Mouse (Mus musculus) urinary bladder, postnatal 25 days (tissue): ENCODE measurements around the gene Slain1.

Source experiments
- DNase-seq: peaks from one replicate; pipeline ENCODE4 v3.0.0; 2022; ENCODE audit warnings: low spot score

Slain1 gene

GRCm38 (mm10) chr14:103649896-103650334, at the start of gene Slain1:
Slain1 (plus strand) TSS chr14:103650228.
- DNase-seq = peak; percentile 62

DNA sequence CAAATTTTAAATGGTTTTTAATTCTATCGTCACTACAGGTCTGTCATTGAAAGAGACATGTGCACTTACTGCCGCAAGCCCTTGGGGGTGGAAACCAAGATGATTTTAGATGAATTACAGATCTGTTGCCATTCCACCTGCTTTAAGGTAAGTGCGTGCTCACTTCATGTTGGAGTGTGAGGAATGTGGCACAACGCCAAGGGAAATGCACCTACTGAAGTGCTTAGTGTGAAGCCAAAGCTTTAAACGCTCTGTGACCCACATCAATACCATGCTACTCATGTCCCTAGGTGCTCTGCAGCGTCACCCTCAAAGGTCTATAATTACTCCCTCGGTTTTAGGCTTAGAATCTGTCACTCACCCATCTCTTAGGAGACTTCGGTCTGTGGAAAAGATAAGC, 42.0 kb upstream of the Slain1 start:
- no peak for DNase-seq

DNA sequence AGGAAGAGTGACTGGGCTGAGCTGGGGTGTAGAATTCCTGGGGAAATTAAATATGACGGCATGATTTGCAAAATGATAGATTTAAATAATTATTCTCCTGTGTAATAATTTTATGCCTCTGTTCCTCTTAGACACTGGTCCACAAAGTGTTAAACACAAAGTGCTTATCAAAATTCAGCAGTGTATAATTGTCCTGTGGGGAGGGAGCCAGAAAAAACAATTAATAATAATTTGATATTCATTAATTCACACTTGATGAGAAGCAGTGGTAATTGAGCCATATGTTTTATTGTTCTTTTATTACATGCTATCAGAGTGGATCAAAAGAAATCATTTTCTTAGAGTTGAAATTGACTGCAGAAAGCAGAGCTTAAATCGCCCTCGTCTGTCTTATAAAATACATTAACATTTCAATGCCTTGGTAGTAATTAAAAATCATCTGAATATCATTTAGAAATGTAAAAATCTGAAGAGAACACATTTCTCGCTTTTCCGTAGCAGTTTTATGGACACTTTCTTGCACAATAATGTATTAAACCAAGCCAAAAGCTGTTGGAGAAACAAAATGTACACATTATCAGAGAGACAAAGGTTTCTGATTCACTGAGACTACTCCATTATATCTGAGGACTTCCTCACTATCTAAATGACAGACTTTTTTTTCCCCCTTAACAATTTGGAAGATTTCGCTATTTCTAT, 36.3 kb upstream of the Slain1 start:
- no peak for DNase-seq

- no peak for DNase-seq
These were observed 35.8 kb upstream of the Slain1 start for GRCm38 (mm10) chr14:103614272-103614587.

GRCm38 (mm10) chr14:103619756-103620155, 30.3 kb upstream of the Slain1 start:
- no peak for DNase-seq

DNA sequence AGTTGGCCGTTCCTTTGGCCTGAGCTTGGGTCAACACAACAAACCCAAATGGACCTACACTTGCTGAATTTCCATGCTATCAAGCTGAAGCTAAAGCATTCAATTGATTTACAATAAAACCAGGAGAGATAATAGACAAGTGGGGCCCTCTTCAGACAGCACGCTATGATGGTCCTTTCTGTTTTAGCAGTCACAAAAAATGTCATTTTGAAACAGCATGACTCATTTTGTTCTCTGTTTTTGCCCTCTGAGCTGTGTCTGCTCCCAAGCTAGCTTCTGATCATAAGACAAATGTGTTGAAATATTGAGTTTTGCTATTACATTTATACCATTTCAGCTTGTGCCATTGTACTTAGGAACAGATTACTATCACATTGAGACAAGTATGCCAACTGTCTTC, 28.8 kb upstream of the Slain1 start:
- DNase-seq = no peak

- no peak for DNase-seq
These were observed 23.9 kb upstream of the Slain1 start for GRCm38 (mm10) chr14:103626100-103626499.

DNA sequence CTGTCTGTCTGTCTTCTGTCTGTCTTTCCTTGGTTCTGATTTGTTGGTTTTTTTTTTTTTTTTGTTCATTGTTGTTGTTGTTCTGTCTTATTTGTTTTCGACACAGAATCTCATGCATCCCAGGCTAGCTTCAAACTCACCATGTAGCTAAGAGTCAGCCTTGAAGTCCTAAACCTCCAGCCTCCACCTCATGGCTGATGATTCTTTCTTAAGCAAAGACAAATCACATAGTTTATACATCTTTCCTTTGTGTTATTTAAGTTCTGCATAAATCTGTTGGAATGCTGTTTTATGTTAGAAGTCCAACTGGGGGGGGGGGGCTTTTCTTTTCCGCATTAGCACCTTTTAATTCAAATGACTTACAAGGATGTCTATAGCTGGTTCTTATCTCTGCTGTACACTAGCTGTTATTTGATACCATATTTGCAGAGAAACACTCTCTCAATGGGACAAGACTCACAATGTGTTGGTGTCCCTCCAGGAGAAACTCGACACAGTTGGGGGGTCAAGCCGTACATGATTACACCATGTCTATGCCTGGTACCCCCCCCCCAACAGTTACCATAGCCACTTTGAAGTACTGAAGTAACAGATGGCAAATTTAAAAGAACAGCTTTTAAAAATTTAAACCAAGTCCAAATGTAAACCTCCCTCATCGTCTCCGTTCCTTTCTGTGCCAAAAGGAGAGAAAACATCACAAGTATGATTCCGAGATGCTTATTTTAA, 20.2 kb upstream of the Slain1 start:
- DNase-seq = no peak

DNA sequence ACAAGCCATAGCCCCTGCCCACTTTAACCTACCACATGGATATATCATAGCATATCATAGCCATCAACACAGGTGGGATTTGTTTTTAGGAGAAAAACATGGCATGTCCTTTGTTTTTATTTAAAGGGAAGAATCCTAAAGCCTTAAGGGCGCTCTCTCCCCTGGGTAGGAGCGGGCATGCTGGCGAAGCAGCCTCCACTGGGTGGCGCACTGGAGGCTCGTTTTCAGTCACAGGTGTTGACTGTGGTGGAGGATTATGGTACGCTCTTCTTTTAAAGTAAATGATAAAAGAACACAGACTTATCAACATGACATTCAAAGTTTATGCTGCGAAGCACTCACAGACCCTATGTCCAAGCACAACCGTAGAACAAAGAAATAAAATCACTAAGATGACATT, 19.5 kb upstream of the Slain1 start:
- no peak for DNase-seq

DNA sequence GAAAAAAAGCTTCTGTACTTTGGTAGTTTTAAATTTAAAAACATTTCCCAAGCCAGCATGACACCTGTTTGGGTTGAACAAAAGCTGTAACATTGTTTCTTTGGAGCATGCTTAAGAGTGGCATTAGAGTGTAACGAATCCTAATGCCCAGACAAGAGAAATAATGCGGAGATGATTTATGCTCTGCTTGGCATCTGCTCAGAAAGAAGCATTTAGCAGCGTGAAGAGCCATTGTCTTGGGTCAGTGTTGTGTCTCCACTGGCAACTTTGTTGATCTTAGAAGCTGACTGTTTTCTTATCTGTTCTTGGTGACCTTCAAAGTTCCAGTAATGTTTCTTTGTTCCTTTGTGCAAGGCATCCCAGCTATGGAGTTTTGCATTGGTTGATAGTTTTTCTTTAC, 6.1 kb upstream of the Slain1 start:
- DNase-seq = no peak

DNA sequence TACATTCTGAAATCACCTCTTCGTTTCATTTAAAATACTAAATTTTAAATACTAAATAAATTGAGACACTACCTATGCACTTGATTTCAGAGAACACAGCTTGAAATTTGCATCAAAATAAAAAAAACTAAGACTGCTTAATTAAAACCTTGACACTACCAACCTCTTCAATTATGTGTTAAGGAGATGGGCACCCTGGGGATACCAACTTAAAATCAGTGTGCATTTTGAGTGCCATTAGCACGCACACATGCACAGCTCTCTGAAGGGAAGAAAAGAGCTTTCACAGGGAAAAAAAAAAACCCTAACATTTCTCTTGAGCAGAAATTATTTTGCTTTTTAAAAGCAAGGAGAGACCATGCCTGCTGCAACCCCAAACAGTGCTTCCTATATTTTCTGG, 2.0 kb upstream of the Slain1 start:
- no peak for DNase-seq

DNA sequence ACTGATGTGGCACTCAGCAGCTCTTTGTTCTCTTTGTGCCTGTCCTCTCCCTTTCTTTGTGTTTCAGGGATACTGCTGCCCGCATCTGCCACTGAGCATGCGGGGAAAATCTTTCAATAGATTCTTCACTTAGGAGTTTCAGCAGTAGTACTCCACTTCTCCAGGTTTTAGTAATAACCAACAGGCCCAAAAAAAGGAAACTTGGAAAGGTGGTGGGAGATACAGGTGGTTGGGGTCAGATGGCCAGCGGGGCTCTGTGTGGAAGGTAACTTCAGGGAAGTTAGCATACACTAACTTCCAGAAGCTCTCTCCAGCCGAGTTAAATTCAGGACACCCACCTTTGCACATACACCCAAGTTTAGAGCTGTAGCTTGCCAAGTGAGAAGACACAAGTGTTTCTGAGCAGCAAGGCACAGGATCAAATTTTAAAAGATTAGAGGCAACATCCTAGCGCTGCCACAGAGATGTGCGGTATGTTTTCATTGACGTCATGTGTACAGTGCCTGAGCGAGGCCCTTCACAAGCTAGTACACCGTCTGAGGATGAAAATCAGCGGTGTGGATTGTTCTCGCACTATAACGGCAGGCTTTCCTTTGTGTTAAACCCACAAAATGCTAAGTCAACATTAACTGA, 1.3 kb upstream of the Slain1 start:
- DNase-seq = no peak

DNA sequence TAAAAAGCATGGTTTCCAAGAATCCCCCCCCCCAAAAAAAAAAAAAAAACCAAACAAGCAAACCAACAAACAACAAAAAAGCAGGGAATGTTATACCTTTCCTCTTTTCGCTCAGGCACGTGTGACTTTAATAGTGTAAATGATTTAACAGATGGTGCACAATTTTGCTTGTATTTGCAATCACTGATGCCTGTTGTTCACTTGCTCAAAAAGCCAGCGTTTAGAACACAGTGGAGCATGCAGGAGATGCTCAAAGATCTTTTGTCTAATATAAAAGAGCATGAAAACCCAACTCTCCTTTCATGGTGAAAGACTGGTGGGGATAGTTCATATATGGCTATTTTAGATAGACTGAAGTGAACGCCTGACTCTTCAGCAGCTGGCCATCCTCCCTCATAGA, 726 bp upstream of the Slain1 start:
- DNase-seq = no peak

GRCm38 (mm10) chr14:103650413-103651101, 529 bp downstream of the Slain1 start:
- peak; percentile 22 for DNase-seq

DNA sequence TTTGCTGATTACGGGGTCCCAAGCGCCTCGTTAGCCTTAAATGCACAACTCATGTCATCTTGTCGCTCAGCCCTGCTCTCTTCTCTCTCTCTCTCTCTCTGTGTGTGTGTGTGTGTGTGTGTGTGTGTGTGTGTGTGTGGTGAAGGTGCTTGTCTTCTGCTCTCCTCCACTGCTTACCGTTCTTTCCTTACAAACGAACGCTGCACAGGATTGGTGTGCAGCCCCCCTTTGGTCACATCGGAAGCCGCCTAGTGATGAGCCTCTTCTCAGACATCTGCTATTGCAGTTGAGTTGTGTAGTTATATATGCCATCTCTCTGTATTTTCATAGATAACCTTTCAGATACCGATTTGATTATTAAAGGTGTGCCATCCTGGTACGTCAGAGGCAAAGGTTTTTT, 1.1 kb downstream of the Slain1 start:
- no peak for DNase-seq

DNA sequence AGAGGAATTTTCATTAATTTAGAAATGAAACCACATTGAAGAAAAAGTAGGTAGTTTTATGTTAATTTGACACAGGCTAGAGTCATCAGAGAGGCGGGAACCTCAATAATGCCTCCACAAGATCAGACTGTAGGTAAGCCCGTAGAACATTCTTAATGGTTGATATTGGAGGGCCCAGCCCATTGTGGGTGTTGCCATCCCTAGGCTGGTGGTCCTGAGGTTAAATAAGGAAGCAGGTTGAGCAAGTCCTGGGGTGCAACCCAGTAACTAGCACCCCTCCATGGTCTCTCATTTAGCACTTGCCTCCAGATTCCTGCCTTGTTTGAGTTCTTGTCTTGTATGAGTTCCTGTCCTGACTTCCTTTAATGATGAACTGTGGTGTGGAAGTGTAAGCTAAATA, 1.5 kb downstream of the Slain1 start:
- DNase-seq = no peak

DNA sequence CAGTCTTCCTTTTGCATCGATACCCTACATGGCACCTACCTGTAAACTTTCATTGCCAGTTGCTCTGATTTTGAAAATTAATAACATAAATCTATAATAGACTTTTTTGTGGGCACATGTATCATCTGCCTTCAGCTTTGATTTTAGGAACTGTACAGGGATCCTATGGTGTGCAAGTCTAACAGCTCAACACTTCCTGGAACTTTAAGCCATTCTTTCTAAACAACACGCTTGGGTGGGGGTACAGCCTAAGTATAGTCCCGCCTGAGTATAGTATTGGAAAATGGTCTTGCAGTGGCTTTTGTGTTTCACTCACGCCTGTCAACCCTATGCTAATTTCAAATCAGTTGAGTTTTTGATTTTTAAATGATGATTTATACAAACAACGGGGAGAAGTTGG, 2.5 kb downstream of the Slain1 start:
- DNase-seq = no peak

DNA sequence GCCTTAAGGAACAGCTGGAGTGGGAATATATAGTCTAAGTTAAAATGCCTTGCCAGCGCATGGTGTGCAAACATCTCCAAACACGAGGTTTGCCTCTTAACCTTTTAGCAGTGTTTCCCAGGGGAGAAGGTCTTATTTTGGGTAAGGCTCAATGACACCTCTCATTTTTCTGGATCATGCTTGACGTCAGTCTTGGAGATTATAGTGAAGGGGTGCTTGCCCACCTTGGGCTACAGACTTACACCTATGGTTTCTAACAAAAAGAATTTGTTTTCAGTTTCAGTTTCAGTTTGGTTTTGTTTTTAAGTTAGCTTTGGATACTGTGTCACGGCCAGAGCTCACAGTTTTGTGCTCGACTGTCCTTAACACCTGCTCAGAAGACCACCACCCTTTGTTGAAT, 3.8 kb downstream of the Slain1 start:
- DNase-seq = no peak

DNA sequence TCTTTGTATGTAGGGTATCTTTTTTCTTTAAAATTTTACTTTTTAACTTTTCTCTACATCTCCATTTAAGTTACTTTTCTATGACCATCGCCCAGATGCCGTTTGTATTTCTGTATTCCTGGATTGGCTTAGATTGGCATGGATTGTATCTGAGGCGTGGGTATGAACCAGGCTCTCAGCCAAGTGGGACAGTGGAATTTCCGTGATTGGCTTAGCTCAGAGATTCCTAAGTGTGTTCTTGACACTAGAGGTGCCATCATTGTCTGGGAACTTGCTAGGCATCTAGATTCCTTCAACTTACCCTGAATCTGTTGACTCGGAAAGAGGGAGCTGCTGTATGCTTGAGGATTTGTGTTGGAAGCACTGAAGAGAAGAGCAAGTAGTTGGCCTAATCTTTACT, 5.4 kb downstream of the Slain1 start:
- no peak for DNase-seq

GRCm38 (mm10) chr14:103657876-103658275, 7.8 kb downstream of the Slain1 start:
- DNase-seq = no peak

- DNase-seq = no peak
These were observed 13.0 kb downstream of the Slain1 start for GRCm38 (mm10) chr14:103663026-103663425.

- DNase-seq = no peak
These were observed 14.4 kb downstream of the Slain1 start for GRCm38 (mm10) chr14:103664391-103664790.
